Mouse (Mus musculus) cerebellum, adult 2 months (tissue): ENCODE measurements around the gene Cckbr.

Experiments
- CTCF ChIP-seq: fragments of 200-500 bp; IDR thresholded peaks from 2 replicates; pipeline ENCODE4 v1.5.1; 2011; ENCODE audit warnings: low read depth, mild to moderate bottlenecking, control low read depth, low read length, moderate library complexity, borderline replicate concordance; ENCODE audit not compliant: insufficient read depth
- POLR2A ChIP-seq: fragments of 200-500 bp; IDR thresholded peaks from 2 replicates; pipeline ENCODE4 v1.6.1; 2011; ENCODE audit warnings: low read length, control low read depth, borderline replicate concordance; ENCODE audit not compliant: insufficient read depth

DNA sequence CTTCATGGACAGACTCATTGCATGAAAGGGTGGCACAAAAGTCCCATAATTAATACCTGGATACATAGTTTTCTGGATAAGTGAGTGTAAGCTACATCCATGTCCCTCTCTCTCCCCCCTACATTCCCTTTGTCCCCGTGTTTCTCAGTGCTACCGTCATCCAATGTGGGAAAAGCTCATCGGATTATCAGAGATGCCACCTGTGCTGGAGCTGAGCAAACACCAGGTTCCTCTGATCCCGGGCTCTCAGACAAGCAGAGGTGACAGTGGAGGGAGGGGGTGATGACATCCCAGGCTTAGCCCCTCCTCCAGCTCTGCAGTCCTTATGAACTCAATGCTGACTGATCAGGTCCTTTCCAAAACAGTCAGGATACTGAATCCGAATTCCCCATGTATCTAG is 1.2 kb upstream of the Cckbr start:
- TF ChIP-seq CTCF (no peak), POLR2A (no peak)
